Mouse (Mus musculus) liver, embryonic 14.5 days (tissue): ENCODE results near the gene Stard7.

Source experiments
- CTCF ChIP-seq: IDR thresholded peaks from 2 replicates; pipeline ENCODE4 v1.5.1; 2016; ENCODE audit warnings: antibody characterized with exemption, low read depth, control low read depth
- EP300 ChIP-seq: IDR thresholded peaks from 2 replicates; pipeline ENCODE4 v1.6.1; 2016; ENCODE audit warnings: antibody characterized with exemption, low read depth

- no peak for TF ChIP-seq CTCF
- no peak for TF ChIP-seq EP300
These were observed 40.2 kb downstream of the Stard7 start for GRCm38 (mm10) chr2:127310246-127310645.
